Comparison of ENCODE assay signal across 27 mouse cellular contexts in the genomic region with DNA sequence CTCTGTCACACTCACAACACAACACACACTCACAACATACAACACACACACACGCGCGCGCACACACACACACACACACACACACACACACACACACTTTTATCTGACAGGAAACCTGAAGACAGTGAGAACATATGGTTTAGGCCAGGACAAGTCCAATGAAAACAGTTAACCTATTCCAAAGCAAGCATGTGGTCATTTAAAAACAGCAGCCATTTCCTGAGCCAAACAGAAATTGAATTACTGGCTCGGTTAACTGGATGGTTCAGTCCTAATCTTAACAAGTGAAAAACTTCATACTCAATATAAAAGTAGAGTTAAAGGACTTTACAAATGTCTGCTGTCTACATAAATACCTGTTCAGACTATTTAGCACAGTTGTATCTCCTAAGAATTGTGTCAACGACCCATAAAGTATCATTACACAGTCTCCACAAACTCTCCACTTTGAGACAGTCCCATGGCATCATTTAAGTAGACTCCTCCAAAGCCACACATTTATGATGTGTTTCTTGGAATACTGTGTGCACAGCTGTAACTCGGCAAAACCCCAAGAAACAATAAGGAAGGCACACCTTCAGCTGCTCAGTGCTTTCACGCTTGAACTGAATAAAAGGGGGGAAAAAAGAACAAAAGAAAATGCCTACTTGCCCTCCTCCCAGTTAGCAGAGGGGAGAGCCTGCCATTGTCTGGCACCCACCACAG.
DNase-seq lines count a peak whose midpoint lies in the region; ATAC-seq and TF ChIP-seq lines count a peak whose summit lies in the region.
"Had no signal": no experiment of that assay in that cellular context is flagged by ENCODE, and none has a peak within 500 bp of the region (broad histone marks: within the 10 kb centered on the region; RNA-seq: fewer than 3 reads in every experiment).

No protein-coding gene starts in this region.

- H3K27ac ChIP-seq in embryonic facial prominence, embryonic 14.5 days (replicated peaks; ENCODE audit: low read depth, low read length), result no peak overlapping the region
- no peak overlapping the region for H3K27ac ChIP-seq in embryonic facial prominence, embryonic 10.5 days (replicated peaks)
- peak overlapping the region; percentile 41; the same call in 1 of the 2 replicates for H3K27ac ChIP-seq in heart, embryonic 13.5 days (replicated peaks)
- H3K27ac ChIP-seq in heart, embryonic 11.5 days (ENCODE audit: low read depth, low read length), result no peak overlapping the region; the same call in 1 of the 2 replicates
- no peak overlapping the region for H3K27ac ChIP-seq in kidney, postnatal 0 days
- H3K27ac ChIP-seq in kidney, adult 2 months (ENCODE audit: insufficient read depth, low read depth, low read length), result no peak overlapping the region
- H3K27ac ChIP-seq: embryonic facial prominence, embryonic 12.5 days; liver, embryonic 12.5 days; midbrain, embryonic 12.5 days; neural tube, embryonic 12.5 days; stomach, postnatal 0 days had no signal

- no peaks in the 10 kb centered on the region for H3K9me3 ChIP-seq in embryonic facial prominence, embryonic 14.5 days (ENCODE audit: control insufficient read depth, low read length)
- no peaks in the 10 kb centered on the region for H3K9me3 ChIP-seq in embryonic facial prominence, embryonic 10.5 days
- no peaks in the 10 kb centered on the region for H3K9me3 ChIP-seq in heart, embryonic 13.5 days
- H3K9me3 ChIP-seq in heart, embryonic 11.5 days (replicated peaks; ENCODE audit: control insufficient read depth, low read length), result no peaks in the 10 kb centered on the region
- H3K9me3 ChIP-seq in kidney, postnatal 0 days (replicated peaks; ENCODE audit: low read length), result no peaks in the 10 kb centered on the region
- H3K9me3 ChIP-seq: embryonic facial prominence, embryonic 12.5 days; G1E; liver, embryonic 12.5 days; midbrain, embryonic 12.5 days; neural tube, embryonic 12.5 days had no signal

- H3K4me1 ChIP-seq in embryonic facial prominence, embryonic 14.5 days (ENCODE audit: control insufficient read depth, insufficient read depth, low read length), result peaks cover 5% of the 10 kb centered on the region; the same call in 1 of the 2 replicates
- peaks cover 12% of the 10 kb centered on the region; the same call in 1 of the 2 replicates for H3K4me1 ChIP-seq in embryonic facial prominence, embryonic 10.5 days
- H3K4me1 ChIP-seq in heart, embryonic 13.5 days, result peaks cover 27% of the 10 kb centered on the region
- H3K4me1 ChIP-seq in heart, embryonic 11.5 days (ENCODE audit: control insufficient read depth, insufficient read depth, low read length), result 0 out of 2 replicates have a peak, but pooled peaks cover 2% of the 10 kb centered on the region
- no peaks in the 10 kb centered on the region for H3K4me1 ChIP-seq in kidney, postnatal 0 days (replicated peaks; ENCODE audit: insufficient read depth, low read length)
- H3K4me1 ChIP-seq in kidney, adult 2 months (ENCODE audit: control insufficient read depth, insufficient read depth, low read length), result no peaks in the 10 kb centered on the region
- H3K4me1 ChIP-seq: embryonic facial prominence, embryonic 12.5 days; liver, embryonic 12.5 days had no signal

- peak; percentile 63 for ATAC-seq in embryonic facial prominence, embryonic 14.5 days (ENCODE audit: low read depth)
- no peak for ATAC-seq in heart, embryonic 13.5 days (ENCODE audit: extremely low read depth, insufficient number of reproducible peaks, low FRiP score, low TSS enrichment)
- ATAC-seq in heart, embryonic 11.5 days (replicated peaks; ENCODE audit: insufficient number of reproducible peaks, low FRiP score, low TSS enrichment), result no peak
- no peak for ATAC-seq in kidney, postnatal 0 days (replicated peaks; ENCODE audit: low FRiP score, low read depth)
- ATAC-seq: forebrain, embryonic 16.5 days; hindbrain, embryonic 16.5 days; liver, embryonic 12.5 days; liver, postnatal 0 days had no signal

- no peak for TF ChIP-seq POLR2A in kidney, adult 2 months (IDR thresholded peaks at IDR 0.05; ENCODE audit: low read depth, low read length)

- H3K9ac ChIP-seq in embryonic facial prominence, embryonic 14.5 days (ENCODE audit: low read depth, low read length), result no peak overlapping the region
- H3K9ac ChIP-seq in heart, embryonic 13.5 days, result no peak overlapping the region
- H3K9ac ChIP-seq in heart, embryonic 11.5 days (ENCODE audit: low read depth, low read length), result no peak overlapping the region
- no peak overlapping the region for H3K9ac ChIP-seq in kidney, postnatal 0 days (ENCODE audit: low read depth, low read length)
- H3K9ac ChIP-seq: embryonic facial prominence, embryonic 12.5 days; liver, embryonic 12.5 days; liver, postnatal 0 days; midbrain, embryonic 12.5 days; neural tube, embryonic 12.5 days had no signal

- no peaks in the 10 kb centered on the region for H3K27me3 ChIP-seq in embryonic facial prominence, embryonic 14.5 days (replicated peaks; ENCODE audit: control insufficient read depth, insufficient read depth, low read length)
- no peaks in the 10 kb centered on the region for H3K27me3 ChIP-seq in embryonic facial prominence, embryonic 10.5 days (replicated peaks; ENCODE audit: low read depth, poor library complexity, severe bottlenecking)
- no peaks in the 10 kb centered on the region; the same call in 1 of the 2 replicates for H3K27me3 ChIP-seq in heart, embryonic 13.5 days (replicated peaks)
- H3K27me3 ChIP-seq in heart, embryonic 11.5 days (ENCODE audit: control insufficient read depth, insufficient read depth, low read length), result no peaks in the 10 kb centered on the region
- no peaks in the 10 kb centered on the region for H3K27me3 ChIP-seq in kidney, postnatal 0 days (ENCODE audit: insufficient read depth, low read length)
- no peaks in the 10 kb centered on the region for H3K27me3 ChIP-seq in kidney, adult 2 months (replicated peaks; ENCODE audit: control insufficient read depth, insufficient read depth, low read length)
- H3K27me3 ChIP-seq: embryonic facial prominence, embryonic 12.5 days; midbrain, embryonic 12.5 days; neural tube, embryonic 12.5 days had no signal

- TF ChIP-seq CTCF in kidney, postnatal 0 days (IDR thresholded peaks at IDR 0.05; ENCODE audit: low read depth), result no peak
- no peak for TF ChIP-seq CTCF in kidney, adult 2 months (conservative IDR thresholded peaks at IDR 0.05; ENCODE audit: insufficient read depth, insufficient read length, low read depth, low read length)

- H3K4me3 ChIP-seq in embryonic facial prominence, embryonic 14.5 days (ENCODE audit: low read depth, low read length), result no peak overlapping the region
- no peak overlapping the region for H3K4me3 ChIP-seq in embryonic facial prominence, embryonic 10.5 days
- no peak overlapping the region for H3K4me3 ChIP-seq in heart, embryonic 13.5 days
- H3K4me3 ChIP-seq in heart, embryonic 11.5 days (ENCODE audit: low read depth, low read length), result no peak overlapping the region
- no peak overlapping the region for H3K4me3 ChIP-seq in kidney, postnatal 0 days (replicated peaks; ENCODE audit: low read depth, low read length)
- H3K4me3 ChIP-seq in kidney, adult 2 months (ENCODE audit: insufficient read depth, low read depth, low read length), result no peak overlapping the region
- H3K4me3 ChIP-seq: embryonic facial prominence, embryonic 12.5 days; liver, embryonic 12.5 days; midbrain, embryonic 12.5 days; myocyte; neural tube, embryonic 12.5 days had no signal

- no peaks in the 10 kb centered on the region for H3K36me3 ChIP-seq in embryonic facial prominence, embryonic 14.5 days (ENCODE audit: control insufficient read depth, insufficient read depth, low read length)
- no peaks in the 10 kb centered on the region for H3K36me3 ChIP-seq in embryonic facial prominence, embryonic 10.5 days (replicated peaks)
- no peaks in the 10 kb centered on the region for H3K36me3 ChIP-seq in heart, embryonic 13.5 days
- no peaks in the 10 kb centered on the region for H3K36me3 ChIP-seq in heart, embryonic 11.5 days (ENCODE audit: control insufficient read depth, insufficient read depth, low read length)
- no peaks in the 10 kb centered on the region for H3K36me3 ChIP-seq in kidney, postnatal 0 days (ENCODE audit: insufficient read depth, low read length)
- H3K36me3 ChIP-seq in kidney, adult 2 months (ENCODE audit: control insufficient read depth, insufficient read depth, low read length), result no peaks in the 10 kb centered on the region
- H3K36me3 ChIP-seq: embryonic facial prominence, embryonic 12.5 days; G1E; liver, embryonic 12.5 days; midbrain, embryonic 12.5 days; neural tube, embryonic 12.5 days had no signal

- peak; percentile 52 for DNase-seq in embryonic facial prominence, embryonic 14.5 days (ENCODE audit: low spot score)
- DNase-seq in embryonic facial prominence, embryonic 10.5 days (ENCODE audit: low spot score), result no peak
- peak; percentile 33 for DNase-seq in kidney, postnatal 0 days (ENCODE audit: low spot score)
- DNase-seq in kidney, adult 2 months, result no peak
- no peak for DNase-seq in thymus, postnatal 10 days (ENCODE audit: low spot score in 2 of 2)
- no peak for DNase-seq in cerebellum, postnatal 25 days
- DNase-seq: adrenal gland, adult 8-10 months; cerebellum, adult 2 months; cerebellum, postnatal 36 days; gastrocnemius, postnatal 10 days; kidney, adult 18-20 months; left cerebral cortex, postnatal 4 days; liver, postnatal 0 days; right cerebral cortex, adult 18-20 months; spleen, adult 18-20 months; thymus, adult 18-20 months had no signal

- no peak overlapping the region for H3K4me2 ChIP-seq in embryonic facial prominence, embryonic 14.5 days (ENCODE audit: low read depth, low read length)
- H3K4me2 ChIP-seq in heart, embryonic 13.5 days, result no peak overlapping the region
- no peak overlapping the region for H3K4me2 ChIP-seq in heart, embryonic 11.5 days
- no peak overlapping the region for H3K4me2 ChIP-seq in kidney, postnatal 0 days (ENCODE audit: low read length)
- H3K4me2 ChIP-seq: embryonic facial prominence, embryonic 12.5 days; liver, embryonic 12.5 days; midbrain, embryonic 12.5 days; neural tube, embryonic 12.5 days had no signal

- WGBS in embryonic facial prominence, embryonic 14.5 days, result 66% methylated on average over 8 of the region's 8 CpGs
- 87% methylated on average over 8 of the region's 8 CpGs for WGBS in embryonic facial prominence, embryonic 10.5 days
- WGBS in heart, embryonic 13.5 days, result 82% methylated on average over 8 of the region's 8 CpGs
- WGBS in heart, embryonic 11.5 days (ENCODE audit: insufficient replicate concordance), result 85% methylated on average over 8 of the region's 8 CpGs
- WGBS in kidney, postnatal 0 days, result 63% methylated on average over 8 of the region's 8 CpGs
- WGBS in kidney, adult 2 months, result 74% methylated on average over 8 of the region's 8 CpGs

Comparison
In these comparisons a context has a peak if more than half of its experiments do, and no peak if none do; other contexts are left out.
1. DNase-seq: peak in embryonic facial prominence, embryonic 14.5 days (single experiment) and kidney, postnatal 0 days (single experiment); none in embryonic facial prominence, embryonic 10.5 days (single experiment), kidney, adult 2 months (single experiment), thymus, postnatal 10 days (0 of 2) and cerebellum, postnatal 25 days (0 of 2).